Mouse (Mus musculus) lung, adult 2 months (tissue): Measurements from ENCODE around the gene Cuedc1.

Experiments
- CTCF ChIP-seq: fragments of 200-500 bp; IDR thresholded peaks from 2 replicates; pipeline ENCODE4 v1.5.1; 2011; ENCODE audit warnings: mild to moderate bottlenecking, low read length, control low read depth; ENCODE audit not compliant: insufficient read depth
- POLR2A ChIP-seq: fragments of 200-500 bp; IDR thresholded peaks from 2 replicates; pipeline ENCODE4 v1.6.1; 2011; ENCODE audit warnings: low read depth, mild to moderate bottlenecking, control low read depth, low read length, borderline replicate concordance; ENCODE audit errors: extremely low read depth

GRCm38 (mm10) chr11:88164801-88165377, 67.0 kb downstream of the Cuedc1 start:
- TF ChIP-seq POLR2A (no peak), CTCF (no peak)
